Mouse (Mus musculus) heart, postnatal 25 days (tissue): Measurements from ENCODE around the gene Mrpl51. TPM values are rescaled to one million over a fixed set of nuclear protein-coding genes. Genes with fewer than 3 reads are reported as not detected.
"Not testable (repeated sequence)": the region's sequence is repeated elsewhere in the genome, so short reads cannot be mapped to it uniquely, and the experiment has no call there.

Experiments
- DNase-seq: peaks from one replicate; pipeline ENCODE4 v3.0.0; 2022; ENCODE audit warnings: low spot score
- intact Hi-C: fragments of 180-260 bp; cut with DNase I; formaldehyde crosslinking; loops from one replicate; pipeline ENCODE4 v1.15.1; 2025
- total RNA-seq, 2 experiments: library from RNA; stranded (reverse); gene quantifications; 2 replicates each; pipeline ENCODE4 v1.2.3; 2021

The Mrpl51 gene
- total RNA-seq, 2 experiments from 2014 or later = 308 to 324 TPM

GRCm38 (mm10) chr6:125158944-125159492 lies 32.6 kb upstream of the Mrpl51 start:
- intact Hi-C loops = no loop called here
- no peak for DNase-seq

GRCm38 (mm10) chr6:125159773-125160557 lies 31.6 kb upstream of the Mrpl51 start:
- intact Hi-C loops = loop anchor here (5.0 kb wide), 2 partner anchors 52 to 112 kb away; no protein-coding TSS in a partner anchor
- no peak for DNase-seq

GRCm38 (mm10) chr6:125160558-125160853 lies 31.1 kb upstream of the Mrpl51 start:
- intact Hi-C loops = loop anchor here (5.0 kb wide), 2 partner anchors 52 to 112 kb away; no protein-coding TSS in a partner anchor
- DNase-seq = no peak

- peak; percentile 78 for DNase-seq
- intact Hi-C loops = loop anchor here (5.0 kb wide), 2 partner anchors 51 to 111 kb away; no protein-coding TSS in a partner anchor
These were observed 30.5 kb upstream of the Mrpl51 start for GRCm38 (mm10) chr6:125160854-125161760.

- intact Hi-C loops = loop anchor here (5.0 kb wide), 2 partner anchors 50 to 110 kb away; no protein-coding TSS in a partner anchor
- DNase-seq = not testable (repeated sequence)
These were observed 29.6 kb upstream of the Mrpl51 start for GRCm38 (mm10) chr6:125161971-125162370.

GRCm38 (mm10) chr6:125162615-125163305 lies 28.8 kb upstream of the Mrpl51 start:
- intact Hi-C loops = loop anchor here (5.0 kb wide), 2 partner anchors 50 to 110 kb away; no protein-coding TSS in a partner anchor
- not testable (repeated sequence) for DNase-seq

GRCm38 (mm10) chr6:125163801-125164657 lies 27.6 kb upstream of the Mrpl51 start:
- DNase-seq = no peak

GRCm38 (mm10) chr6:125164672-125165327 lies 26.8 kb upstream of the Mrpl51 start:
- DNase-seq = no peak
- intact Hi-C loops = loop anchor here (2.0 to 5.0 kb wide), 5 partner anchors 16 to 186 kb away; partner anchors contain the start of genes Mrpl51 and Ncapd2

More at GRCm38 (mm10) chr6:125163801-125164657, 27.6 kb upstream of the Mrpl51 start:
- intact Hi-C loops = loop anchor here (2.0 to 5.0 kb wide), 5 partner anchors 15 to 187 kb away; partner anchors contain the start of genes Mrpl51 and Ncapd2

- intact Hi-C loops = loop anchor here (2.0 kb wide), 3 partner anchors 17 to 185 kb away; partner anchors contain the start of genes Mrpl51 and Ncapd2
- DNase-seq = peak; percentile 98
These were observed 26.2 kb upstream of the Mrpl51 start for GRCm38 (mm10) chr6:125165328-125165891.

- intact Hi-C loops = no loop called here
- DNase-seq = peak; percentile 88
These were observed 25.4 kb upstream of the Mrpl51 start, which contains the start of gene Gapdh for GRCm38 (mm10) chr6:125166051-125166751. Gene Gapdh, minus strand, starts transcription at chr6:125166467.

GRCm38 (mm10) chr6:125166861-125167650 lies 24.5 kb upstream of the Mrpl51 start:
- DNase-seq = peak; percentile 53
- intact Hi-C loops = no loop called here

- intact Hi-C loops = no loop called here
- no peak for DNase-seq
These were observed 23.5 kb upstream of the Mrpl51 start for GRCm38 (mm10) chr6:125168086-125168485.

GRCm38 (mm10) chr6:125170194-125170593 lies 21.4 kb upstream of the Mrpl51 start:
- DNase-seq = no peak
- intact Hi-C loops = no loop called here

- intact Hi-C loops = no loop called here
- DNase-seq = no peak
These were observed 19.1 kb upstream of the Mrpl51 start for GRCm38 (mm10) chr6:125172474-125172873.

GRCm38 (mm10) chr6:125173256-125173655 lies 18.3 kb upstream of the Mrpl51 start:
- DNase-seq = no peak
- intact Hi-C loops = no loop called here

- no peak for DNase-seq
- intact Hi-C loops = no loop called here
These were observed 16.1 kb upstream of the Mrpl51 start for GRCm38 (mm10) chr6:125175469-125175868.
